Mouse (Mus musculus) liver, embryonic 14.5 days (tissue): Measurements from ENCODE around the gene Thap4. TPM values are rescaled to one million over a fixed set of nuclear protein-coding genes. Genes with fewer than 3 reads are reported as not detected.

Experiments
- ATAC-seq: fragments of 200-750 bp; cut with Nextera tagmentation; 2 replicates; pipeline ENCODE4 v1.8.0; 2017; ENCODE audit warnings: moderate number of reproducible peaks, mild to moderate bottlenecking, moderate library complexity; ENCODE audit not compliant: insufficient read depth
- DNase-seq, 3 experiments: peaks; one replicate each; pipeline ENCODE4 v3.0.0-alpha.2; 2012 to 2013; ENCODE audit warnings: low read depth in 3 of 3, low spot score in 3 of 3
- H3K27ac ChIP-seq: fragments of 300-500 bp; sonication (generic); 2 replicates; pipeline ENCODE4 v1.5.1; 2014; ENCODE audit warnings: moderate library complexity, mild to moderate bottlenecking, control low read depth, inconsistent platforms
- H3K27me3 ChIP-seq: fragments of 300-500 bp; sonication (generic); 2 replicates; pipeline ENCODE4 v1.6.1; 2014; ENCODE audit warnings: mild to moderate bottlenecking, low read length, moderate library complexity; ENCODE audit not compliant: control insufficient read depth, insufficient read depth
- H3K36me3 ChIP-seq: fragments of 300-500 bp; sonication (generic); replicated peaks from 2 replicates; pipeline ENCODE4 v1.6.1; 2014; ENCODE audit warnings: low read depth; ENCODE audit not compliant: control insufficient read depth, insufficient read depth
- H3K4me1 ChIP-seq, 2 experiments: fragments of 200-500 bp in 1 of 2; fragments of 300-500 bp in 1 of 2; sonication (generic) in 1 of 2; replicated peaks; 2 replicates each; pipeline ENCODE4 v1.6.1; 2012 to 2014; ENCODE audit warnings: antibody characterized with exemption in 1 of 2, inconsistent platforms in 1 of 2, low read length in 1 of 2; ENCODE audit not compliant: control insufficient read depth in 2 of 2, insufficient read depth in 2 of 2
- H3K4me2 ChIP-seq: fragments of 300-500 bp; sonication (generic); 2 replicates; pipeline ENCODE4 v1.6.1; 2014; ENCODE audit warnings: low read depth, mild to moderate bottlenecking, control low read depth, moderate library complexity
- H3K4me3 ChIP-seq, 2 experiments: fragments of 200-500 bp in 1 of 2; fragments of 300-500 bp in 1 of 2; sonication (generic) in 1 of 2; 2 replicates each; pipeline ENCODE4 v1.5.1; 2012 to 2014; ENCODE audit warnings: low read depth in 2 of 2, low read length in 2 of 2, mild to moderate bottlenecking in 2 of 2, control low read depth in 1 of 2, inconsistent platforms in 1 of 2, moderate library complexity in 1 of 2; ENCODE audit not compliant: insufficient read depth in 1 of 2
- H3K9ac ChIP-seq: fragments of 300-500 bp; sonication (generic); replicated peaks from 2 replicates; pipeline ENCODE4 v1.6.1; 2014; ENCODE audit warnings: mild to moderate bottlenecking, control low read depth, moderate library complexity
- H3K9me3 ChIP-seq: fragments of 300-500 bp; sonication (generic); 2 replicates; pipeline ENCODE4 v1.6.1; 2016; ENCODE audit warnings: low read length, mixed read lengths; ENCODE audit not compliant: control insufficient read depth
- CTCF ChIP-seq: IDR thresholded peaks from 2 replicates; pipeline ENCODE4 v1.5.1; 2016; ENCODE audit warnings: antibody characterized with exemption, low read depth, control low read depth
- EP300 ChIP-seq: IDR thresholded peaks from 2 replicates; pipeline ENCODE4 v1.6.1; 2016; ENCODE audit warnings: antibody characterized with exemption, low read depth
- WGBS: fragments of 180-500 bp; shearing (Covaris S2); extraction: QIAGEN DNeasy Blood & Tissue Kit; methylation state at CpG from one replicate; pipeline ENCODE4 v1.1.7; 2014; ENCODE audit not compliant: insufficient replicate concordance; 5-methylcytosine and 5-hydroxymethylcytosine counted together
- polyA plus RNA-seq, 2 experiments: library from polyadenylated mRNA; depleted of rRNA in 1 of 2; stranded (reverse) in 1 of 2; unstranded in 1 of 2; fragments of >200 nt; fragmentation: Nextera tagmentation in 1 of 2; extraction: Ambion mirVana in 1 of 2; gene quantifications; 2 replicates each; pipeline versions ENCODE4 v1.2.1 to v1.2.3; 2012 to 2014

Gene Thap4
- polyA plus RNA-seq, 2 experiments, result 10.5 to 11.7 TPM

- no peak for TF ChIP-seq EP300
- no peak for TF ChIP-seq CTCF
- H3K4me1 ChIP-seq, result peaks cover 28 to 30% of the 10 kb centered on the region in 2 experiments
- ATAC-seq, result no peak
- H3K36me3 ChIP-seq, result peaks cover 23% of the 10 kb centered on the region
- peak overlapping the region; percentile 87 for H3K4me2 ChIP-seq
- no peak for DNase-seq
- peak overlapping the region; percentile 83 for H3K9ac ChIP-seq
- H3K9me3 ChIP-seq, result no peaks in the 10 kb centered on the region
- WGBS, result 50% methylated on average over 21 of the region's 21 CpGs
- peak overlapping the region; percentile 60 for H3K27ac ChIP-seq
- H3K4me3 ChIP-seq, result peak overlapping the region; percentile 60 to 67
- no peaks in the 10 kb centered on the region for H3K27me3 ChIP-seq
Observed at GRCm38 (mm10) chr1:93800670-93801503, 46.2 kb upstream of the Thap4 start.

GRCm38 (mm10) chr1:93795886-93796285, 41.2 kb upstream of the Thap4 start:
- Histone ChIP-seq H3K27ac (no peak overlapping the region), H3K36me3 (peaks cover 68% of the 10 kb centered on the region), H3K4me3 (no peak overlapping the region), H3K4me2 (no peak overlapping the region), H3K9me3 (no peaks in the 10 kb centered on the region), H3K9ac (no peak overlapping the region), H3K4me1 (peaks cover 2 to 4% of the 10 kb centered on the region in 2 experiments; a peak in 3 of 4 replicates), H3K27me3 (no peaks in the 10 kb centered on the region)
- DNase-seq (no peak), ATAC-seq (no peak)
- TF ChIP-seq CTCF (no peak), EP300 (no peak)
- WGBS, result 83% methylated on average over 8 of the region's 8 CpGs

- no peak for ATAC-seq
- no peak for TF ChIP-seq EP300
- TF ChIP-seq CTCF, result no peak
- no peaks in the 10 kb centered on the region for H3K27me3 ChIP-seq
- peaks cover 65% of the 10 kb centered on the region for H3K36me3 ChIP-seq
- no peak overlapping the region for H3K9ac ChIP-seq
- WGBS, result 82% methylated on average over 8 of the region's 8 CpGs
- H3K4me1 ChIP-seq, result no peaks in the 10 kb centered on the region; a peak in 1 of 4 replicates
- no peak overlapping the region for H3K4me2 ChIP-seq
- no peaks in the 10 kb centered on the region for H3K9me3 ChIP-seq
- H3K4me3 ChIP-seq, result no peak overlapping the region
- no peak overlapping the region for H3K27ac ChIP-seq
- no peak for DNase-seq
Observed at GRCm38 (mm10) chr1:93794526-93794925, 39.9 kb upstream of the Thap4 start.

- H3K9ac ChIP-seq, result no peak overlapping the region
- H3K27me3 ChIP-seq, result no peaks in the 10 kb centered on the region
- H3K4me2 ChIP-seq, result no peak overlapping the region
- 78% methylated on average over 2 of the region's 2 CpGs for WGBS
- H3K9me3 ChIP-seq, result no peaks in the 10 kb centered on the region
- H3K4me3 ChIP-seq, result no peak overlapping the region
- no peak overlapping the region for H3K27ac ChIP-seq
- ATAC-seq, result no peak
- no peaks in the 10 kb centered on the region for H3K4me1 ChIP-seq
- no peak for TF ChIP-seq EP300
- no peak for TF ChIP-seq CTCF
- peaks cover 77% of the 10 kb centered on the region for H3K36me3 ChIP-seq
- DNase-seq, result no peak
Observed at GRCm38 (mm10) chr1:93786912-93787311, 32.2 kb upstream of the Thap4 start.

- Histone ChIP-seq H3K36me3 (peaks cover 56% of the 10 kb centered on the region), H3K4me3 (no peak overlapping the region), H3K4me2 (no peak overlapping the region), H3K9ac (no peak overlapping the region), H3K9me3 (no peaks in the 10 kb centered on the region), H3K4me1 (no peaks in the 10 kb centered on the region), H3K27me3 (no peaks in the 10 kb centered on the region), H3K27ac (no peak overlapping the region)
- DNase-seq (no peak), ATAC-seq (no peak)
- 89% methylated on average over 5 of the region's 5 CpGs for WGBS
- TF ChIP-seq CTCF (no peak), EP300 (no peak)
Observed at GRCm38 (mm10) chr1:93776686-93777085, 22.0 kb upstream of the Thap4 start.
